Mouse (Mus musculus) midbrain, embryonic 13.5 days (tissue): ENCODE results near the gene Th. TPM values are rescaled to one million over a fixed set of nuclear protein-coding genes. Genes with fewer than 3 reads are reported as not detected.

Source experiments
- ATAC-seq: fragments of 200-750 bp; cut with Nextera tagmentation; 2 replicates; pipeline ENCODE4 v1.8.0; 2017; ENCODE audit warnings: mild to moderate bottlenecking, moderate TSS enrichment, moderate library complexity
- H3K27ac ChIP-seq: fragments of 300-500 bp; sonication (generic); 2 replicates; pipeline ENCODE4 v1.5.1; 2015; ENCODE audit warnings: inconsistent platforms, mild to moderate bottlenecking, moderate library complexity
- H3K27me3 ChIP-seq: fragments of 300-500 bp; sonication (generic); 2 replicates; pipeline ENCODE4 v1.6.1; 2015; ENCODE audit warnings: mild to moderate bottlenecking, inconsistent platforms
- H3K36me3 ChIP-seq: fragments of 300-500 bp; sonication (generic); 2 replicates; pipeline ENCODE4 v1.6.1; 2015; ENCODE audit warnings: mild to moderate bottlenecking, inconsistent platforms
- H3K4me1 ChIP-seq: fragments of 300-500 bp; sonication (generic); replicated peaks from 2 replicates; pipeline ENCODE4 v1.6.1; 2015; ENCODE audit warnings: inconsistent platforms
- H3K4me2 ChIP-seq: fragments of 300-500 bp; sonication (generic); replicated peaks from 2 replicates; pipeline ENCODE4 v1.6.1; 2015; ENCODE audit warnings: moderate library complexity, mild to moderate bottlenecking, inconsistent platforms
- H3K4me3 ChIP-seq: fragments of 300-500 bp; sonication (generic); replicated peaks from 2 replicates; pipeline ENCODE4 v1.5.1; 2015; ENCODE audit warnings: mild to moderate bottlenecking, inconsistent platforms
- H3K9ac ChIP-seq: fragments of 300-500 bp; sonication (generic); replicated peaks from 2 replicates; pipeline ENCODE4 v1.6.1; 2015; ENCODE audit warnings: mild to moderate bottlenecking, inconsistent platforms
- H3K9me3 ChIP-seq: fragments of 300-500 bp; sonication (generic); 2 replicates; pipeline ENCODE4 v1.6.1; 2016; ENCODE audit warnings: mild to moderate bottlenecking, inconsistent platforms
- WGBS: fragments of 180-500 bp; shearing (Covaris S2); methylation state at CpG from one replicate; pipeline ENCODE4 v1.1.7; 2015; 5-methylcytosine and 5-hydroxymethylcytosine counted together
- polyA plus RNA-seq: library from polyadenylated mRNA; unstranded; fragments of >200 nt; fragmentation: Nextera tagmentation; extraction: Ambion mirVana; gene quantifications from 2 replicates; pipeline ENCODE4 v1.2.1, GENCODE M21; 2015

The Th gene
- 22.4 and 59.8 TPM in 2 replicates for polyA plus RNA-seq

DNA sequence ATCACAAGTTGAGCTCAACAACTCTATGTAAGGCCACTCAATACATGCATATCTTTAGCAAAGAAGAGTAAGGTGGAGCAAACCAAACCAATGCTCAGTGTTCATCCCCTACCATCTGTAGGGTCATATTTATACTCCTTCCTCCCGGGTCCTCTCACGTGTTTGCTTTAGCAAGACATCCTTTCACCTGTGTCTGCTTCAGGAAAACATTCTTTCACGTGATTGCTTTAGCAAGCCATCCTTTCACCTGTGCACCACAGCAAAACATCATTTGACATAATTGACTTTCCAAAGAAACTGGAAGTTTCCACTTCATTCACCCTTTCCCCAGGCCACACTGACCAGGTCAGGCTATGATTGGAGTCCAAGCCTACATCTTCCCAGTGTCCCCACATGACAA lies at the start of gene Th:
TSS of gene Th (minus strand) at position 101 of the 400 bp plus-strand sequence.
- Histone ChIP-seq H3K4me1 (no peaks in the 10 kb centered on the region), H3K4me3 (no peak within 1 kb of the TSS), H3K9me3 (no peaks in the 10 kb centered on the region), H3K36me3 (no peaks in the 10 kb centered on the region), H3K4me2 (no peak within 1 kb of the TSS), H3K27ac (no peak within 1 kb of the TSS), H3K9ac (no peak within 1 kb of the TSS), H3K27me3 (no peaks in the 10 kb centered on the region)
- 78% methylated on average over 3 of the region's 3 CpGs for WGBS
- ATAC-seq = no peak

- Histone ChIP-seq H3K27ac (no peak within 1 kb of the TSS), H3K9ac (peak within 1 kb of the TSS; percentile 50), H3K4me1 (peaks cover 32% of the 10 kb centered on the region), H3K27me3 (peaks cover 81% of the 10 kb centered on the region), H3K9me3 (0 out of 2 replicates have a peak, but pooled peaks cover 2% of the 10 kb centered on the region), H3K36me3 (no peaks in the 10 kb centered on the region), H3K4me3 (peak within 1 kb of the TSS; percentile 47), H3K4me2 (peak within 1 kb of the TSS; percentile 90)
- WGBS = 1% methylated on average over 49 of the region's 51 CpGs
- peak; percentile 57 for ATAC-seq
These were observed 38.0 kb upstream of the Th start, which contains the start of gene Ascl2 for GRCm38 (mm10) chr7:142968809-142969511. Gene Ascl2, minus strand, starts transcription at chr7:142969264.

GRCm38 (mm10) chr7:142967884-142968808 lies 37.2 kb upstream of the Th start:
- peak overlapping the region; percentile 47 for H3K4me3 ChIP-seq
- H3K27me3 ChIP-seq = peaks cover 84% of the 10 kb centered on the region
- under 1% methylated on average over 90 of the region's 90 CpGs for WGBS
- peaks cover 37% of the 10 kb centered on the region for H3K4me1 ChIP-seq
- no peak overlapping the region for H3K27ac ChIP-seq
- ATAC-seq = peak; percentile 79
- peak overlapping the region; percentile 90 for H3K4me2 ChIP-seq
- H3K36me3 ChIP-seq = no peaks in the 10 kb centered on the region
- H3K9me3 ChIP-seq = 0 out of 2 replicates have a peak, but pooled peaks cover 2% of the 10 kb centered on the region
- peak overlapping the region; percentile 50 for H3K9ac ChIP-seq

DNA sequence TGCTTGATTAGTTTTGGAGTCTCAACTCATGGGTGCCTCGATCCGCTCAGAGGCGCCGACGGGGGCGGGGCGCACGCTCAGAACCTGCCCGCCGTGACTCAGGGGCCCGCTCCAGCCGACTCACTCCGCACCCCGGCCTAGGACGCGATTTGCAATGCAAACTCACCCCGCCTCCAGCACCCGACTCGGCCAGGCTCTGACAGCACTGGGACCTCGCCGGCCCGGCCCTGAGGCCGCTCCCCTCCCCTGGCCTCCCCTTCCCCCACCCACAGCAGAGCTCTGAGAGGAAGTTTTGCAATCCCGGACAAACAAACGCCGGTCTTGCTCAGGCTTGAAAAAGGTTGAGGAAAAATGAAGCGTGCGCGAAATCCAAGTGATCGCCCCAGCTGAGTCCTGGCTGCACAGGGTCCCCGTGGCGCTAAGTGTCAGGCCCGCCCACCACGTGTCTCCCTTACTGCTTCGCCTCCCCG lies 36.5 kb upstream of the Th start:
- 0 out of 2 replicates have a peak, but pooled peaks cover 2% of the 10 kb centered on the region for H3K9me3 ChIP-seq
- WGBS = 0% methylated on average over 35 of the region's 36 CpGs
- ATAC-seq = peak; percentile 53

DNA sequence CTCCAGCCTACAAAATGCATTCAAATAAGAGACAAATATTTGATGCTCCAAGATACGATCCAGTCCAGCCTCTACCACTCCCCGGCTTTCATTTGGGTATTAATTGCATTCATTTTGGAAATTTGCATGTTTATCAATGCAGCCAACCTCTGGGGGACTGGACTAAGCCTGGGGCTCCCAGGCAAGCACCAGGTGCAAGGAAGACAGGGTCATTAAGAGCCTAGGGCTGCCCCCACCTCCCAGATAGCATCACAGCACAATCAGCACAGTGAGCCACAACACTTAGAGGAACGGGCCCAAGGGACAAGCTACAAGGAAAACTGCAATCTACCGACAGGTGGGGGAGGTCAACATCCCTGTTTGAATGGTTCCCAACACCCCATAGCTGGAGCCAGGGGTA lies 28.8 kb upstream of the Th start:
- Histone ChIP-seq H3K4me2 (no peak overlapping the region), H3K36me3 (no peaks in the 10 kb centered on the region)
- 64% methylated on average over 4 of the region's 4 CpGs for WGBS

More for the DNA sequence above, 36.5 kb upstream of the Th start:
- Histone ChIP-seq H3K4me2 (peak overlapping the region; percentile 90), H3K27ac (no peak overlapping the region), H3K27me3 (peaks cover 87% of the 10 kb centered on the region), H3K36me3 (no peaks in the 10 kb centered on the region), H3K9ac (peak overlapping the region; percentile 50), H3K4me1 (peaks cover 37% of the 10 kb centered on the region), H3K4me3 (peak overlapping the region; percentile 47)

GRCm38 (mm10) chr7:142958817-142959216 lies 27.9 kb upstream of the Th start:
- WGBS = 100% methylated on average over 1 of the region's 1 CpGs
- ATAC-seq = no peak

More for the DNA sequence above, 28.8 kb upstream of the Th start:
- Histone ChIP-seq H3K9me3 (no peaks in the 10 kb centered on the region), H3K4me1 (peaks cover 15% of the 10 kb centered on the region), H3K27me3 (peaks cover 15% of the 10 kb centered on the region), H3K27ac (no peak overlapping the region), H3K4me3 (no peak overlapping the region), H3K9ac (no peak overlapping the region)
- ATAC-seq = peak; percentile 45; the same call in 1 of the 2 replicates

DNA sequence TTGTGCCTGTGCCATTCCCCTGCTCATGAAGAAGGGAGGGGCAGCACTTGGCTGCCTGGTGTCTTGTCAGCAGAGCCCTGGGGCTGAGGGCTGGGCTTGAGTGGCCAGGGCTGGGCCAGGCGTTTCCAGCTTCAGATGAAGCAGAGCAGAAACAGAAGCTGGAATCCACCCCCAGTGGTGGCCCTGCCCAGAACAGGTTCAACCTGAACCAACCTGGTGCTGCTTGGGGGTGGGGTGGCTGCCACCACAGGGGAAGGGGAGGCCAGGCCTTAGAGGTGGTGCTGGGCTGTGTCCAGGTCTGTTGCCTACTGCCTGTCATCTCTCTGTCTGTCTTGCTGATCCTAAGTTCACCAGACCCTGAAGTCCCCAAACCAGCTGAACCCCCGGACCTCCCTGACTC lies 25.1 kb upstream of the Th start:
- H3K27ac ChIP-seq = no peak overlapping the region
- H3K4me3 ChIP-seq = no peak overlapping the region
- no peaks in the 10 kb centered on the region for H3K36me3 ChIP-seq
- ATAC-seq = no peak
- WGBS = 76% methylated on average over 2 of the region's 2 CpGs
- peaks cover 5% of the 10 kb centered on the region; the same call in 1 of the 2 replicates for H3K4me1 ChIP-seq
- no peak overlapping the region for H3K4me2 ChIP-seq
- no peaks in the 10 kb centered on the region for H3K27me3 ChIP-seq
- H3K9ac ChIP-seq = no peak overlapping the region
- no peaks in the 10 kb centered on the region for H3K9me3 ChIP-seq

More at GRCm38 (mm10) chr7:142958817-142959216, 27.9 kb upstream of the Th start:
- Histone ChIP-seq H3K9ac (no peak overlapping the region), H3K4me3 (no peak overlapping the region), H3K27me3 (peaks cover 6% of the 10 kb centered on the region), H3K4me1 (peaks cover 8% of the 10 kb centered on the region), H3K36me3 (no peaks in the 10 kb centered on the region), H3K9me3 (no peaks in the 10 kb centered on the region), H3K4me2 (no peak overlapping the region), H3K27ac (no peak overlapping the region)

DNA sequence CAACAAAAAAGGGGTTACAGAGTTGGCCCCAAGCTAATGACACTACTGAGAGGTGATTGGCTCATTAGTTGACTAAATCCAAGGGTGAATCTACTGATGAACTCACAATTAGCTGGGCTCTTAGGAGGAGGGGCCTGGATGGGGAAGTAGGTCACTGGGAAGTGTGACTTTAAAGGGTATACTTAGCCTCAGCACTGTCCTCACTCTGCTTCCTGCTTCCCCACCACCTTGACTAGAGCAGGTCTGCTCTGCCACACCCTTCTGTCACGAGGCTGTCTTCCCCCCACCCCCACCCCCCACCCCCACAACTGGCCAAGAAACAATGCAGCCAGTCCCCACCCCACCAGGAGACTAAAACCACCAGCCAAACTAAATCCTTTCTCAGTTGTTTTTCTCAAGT lies 18.6 kb upstream of the Th start:
- ATAC-seq = no peak
- no peaks in the 10 kb centered on the region for H3K9me3 ChIP-seq
- H3K27ac ChIP-seq = no peak overlapping the region
- H3K4me3 ChIP-seq = no peak overlapping the region
- no peaks in the 10 kb centered on the region for H3K4me1 ChIP-seq
- no peak overlapping the region for H3K4me2 ChIP-seq
- no peak overlapping the region for H3K9ac ChIP-seq
- H3K27me3 ChIP-seq = peaks cover 4% of the 10 kb centered on the region; the same call in 1 of the 2 replicates
- no peaks in the 10 kb centered on the region for H3K36me3 ChIP-seq
- 0% methylated on average over 1 of the region's 1 CpGs for WGBS

DNA sequence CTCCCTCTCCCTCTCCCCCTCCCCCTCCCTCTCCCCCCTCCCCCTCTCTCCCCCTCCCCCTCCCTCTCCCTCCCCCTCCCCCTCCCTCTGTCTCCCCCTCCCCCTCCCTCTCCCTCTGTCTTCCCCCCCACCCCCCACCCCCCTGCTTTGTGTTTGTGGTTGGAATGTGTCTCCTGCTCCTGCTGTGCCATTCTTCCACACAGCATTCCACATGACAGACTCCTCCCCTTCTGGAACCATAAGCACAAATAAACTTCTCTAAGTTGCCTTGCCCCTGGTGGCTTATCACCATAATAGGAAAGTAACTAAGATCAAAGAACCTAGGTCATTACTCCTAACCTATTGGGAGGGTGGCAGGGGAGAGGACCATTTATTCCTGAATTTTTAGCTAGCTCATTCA lies 6.7 kb upstream of the Th start:
- Histone ChIP-seq H3K36me3 (no peaks in the 10 kb centered on the region), H3K4me2 (no peak overlapping the region), H3K4me3 (no peak overlapping the region), H3K9me3 (no peaks in the 10 kb centered on the region), H3K27me3 (no peaks in the 10 kb centered on the region), H3K9ac (no peak overlapping the region), H3K27ac (no peak overlapping the region), H3K4me1 (no peaks in the 10 kb centered on the region)
- ATAC-seq = no peak

- H3K4me3 ChIP-seq = no peak overlapping the region
- ATAC-seq = no peak
- no peaks in the 10 kb centered on the region for H3K4me1 ChIP-seq
- H3K9me3 ChIP-seq = no peaks in the 10 kb centered on the region
- H3K4me2 ChIP-seq = no peak overlapping the region
- no peaks in the 10 kb centered on the region for H3K27me3 ChIP-seq
- H3K9ac ChIP-seq = no peak overlapping the region
- WGBS = 90% methylated on average over 14 of the region's 14 CpGs
- no peak overlapping the region for H3K27ac ChIP-seq
- H3K36me3 ChIP-seq = no peaks in the 10 kb centered on the region
These were observed 4.8 kb upstream of the Th start for GRCm38 (mm10) chr7:142935708-142936107.

DNA sequence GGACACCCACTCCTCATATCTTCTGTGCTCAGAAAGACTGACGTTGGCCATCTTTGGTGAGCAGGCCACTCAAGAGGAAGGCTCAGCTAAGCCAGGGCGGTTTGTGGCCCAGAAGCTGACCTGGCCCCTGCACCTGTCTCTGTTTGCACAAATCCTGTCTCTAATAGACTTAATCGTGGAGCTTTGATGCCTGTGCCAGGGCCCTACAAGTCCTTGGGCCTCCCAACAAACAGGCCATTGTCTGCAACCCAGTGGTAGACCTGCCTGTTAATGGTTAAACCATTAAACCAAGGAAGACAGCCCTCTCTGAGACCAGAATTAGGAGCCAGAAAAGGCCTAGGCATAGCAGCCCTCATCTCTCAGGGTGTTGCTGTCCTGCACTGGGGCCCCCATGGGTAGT lies 1.5 kb upstream of the Th start:
- no peak overlapping the region for H3K27ac ChIP-seq
- H3K27me3 ChIP-seq = no peaks in the 10 kb centered on the region
- H3K36me3 ChIP-seq = no peaks in the 10 kb centered on the region
- no peak overlapping the region for H3K4me2 ChIP-seq
- 66% methylated on average over 3 of the region's 3 CpGs for WGBS
- no peaks in the 10 kb centered on the region for H3K4me1 ChIP-seq
- H3K9ac ChIP-seq = no peak overlapping the region
- H3K9me3 ChIP-seq = no peaks in the 10 kb centered on the region
- no peak overlapping the region for H3K4me3 ChIP-seq
- ATAC-seq = no peak

- no peaks in the 10 kb centered on the region for H3K36me3 ChIP-seq
- no peak overlapping the region for H3K4me3 ChIP-seq
- H3K27me3 ChIP-seq = no peaks in the 10 kb centered on the region
- H3K27ac ChIP-seq = no peak overlapping the region
- no peak for ATAC-seq
- H3K4me1 ChIP-seq = no peaks in the 10 kb centered on the region
- H3K9ac ChIP-seq = no peak overlapping the region
- no peak overlapping the region for H3K4me2 ChIP-seq
- H3K9me3 ChIP-seq = no peaks in the 10 kb centered on the region
- WGBS = 82% methylated on average over 2 of the region's 2 CpGs
These were observed 1.4 kb downstream of the Th start for GRCm38 (mm10) chr7:142929516-142929915.
